Mouse (Mus musculus) mature B cell (primary cell): ENCODE data around the gene Tbxas1.

ENCODE experiments used
- in situ Hi-C: fragments of 300-500 bp; cut with MboI; formaldehyde crosslinking; loops from 2 replicates; pipeline ENCODE4 v1.14.3; 2019

Tbxas1 gene

DNA sequence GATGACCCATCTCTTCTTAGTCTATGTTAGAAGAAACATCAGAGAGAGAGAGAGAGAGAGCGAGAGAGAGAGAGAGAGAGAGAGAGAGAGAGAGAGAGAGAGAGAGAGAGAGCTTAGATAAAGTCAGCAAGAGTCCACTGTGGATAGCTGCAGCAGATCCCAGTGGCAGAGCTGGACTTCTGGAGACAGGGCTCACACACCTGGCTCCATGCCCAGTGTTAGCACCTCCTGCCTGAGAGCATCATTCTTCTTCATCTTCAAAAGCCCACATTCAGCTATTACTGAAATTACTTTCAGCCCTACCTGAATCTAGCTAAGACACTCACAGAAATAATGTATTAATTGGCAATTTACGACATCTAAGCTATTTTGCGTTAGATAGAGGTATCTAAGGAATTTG lies 85.2 kb downstream of the Tbxas1 start:
- in situ Hi-C loops = no loop called here

GRCm38 (mm10) chr6:38960791-38961426 lies 85.7 kb downstream of the Tbxas1 start:
- in situ Hi-C loops = no loop called here

DNA sequence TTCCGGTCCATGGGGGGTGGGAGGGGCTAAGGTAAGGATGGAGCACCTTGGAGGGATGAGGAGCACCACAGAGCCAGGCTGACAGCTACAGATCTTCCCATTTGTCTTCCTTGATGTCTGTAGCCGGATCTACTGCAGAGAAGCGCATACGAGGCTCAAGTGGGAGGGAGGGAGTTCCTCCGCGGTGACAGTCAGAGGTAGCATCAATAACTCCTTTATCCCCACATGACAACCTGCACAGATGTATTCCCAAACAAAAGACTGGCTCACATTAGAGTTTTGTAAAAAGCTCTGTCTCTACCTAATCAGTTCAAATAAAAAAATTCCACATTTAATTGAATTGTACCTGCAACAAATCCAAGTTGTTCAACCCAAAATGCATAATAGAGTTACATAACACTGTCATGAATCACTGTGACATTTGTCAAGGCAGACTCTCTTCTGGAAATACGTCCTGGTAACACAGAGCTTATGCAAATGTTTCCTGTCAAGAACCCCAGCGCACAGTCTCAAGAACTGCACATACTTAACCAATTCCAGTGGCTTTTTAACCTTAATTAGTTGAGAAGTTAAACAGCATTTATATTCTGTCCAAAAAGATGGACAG lies 86.3 kb downstream of the Tbxas1 start:
- in situ Hi-C loops = no loop called here

GRCm38 (mm10) chr6:38966839-38967238 lies 91.6 kb downstream of the Tbxas1 start:
- in situ Hi-C loops = no loop called here

DNA sequence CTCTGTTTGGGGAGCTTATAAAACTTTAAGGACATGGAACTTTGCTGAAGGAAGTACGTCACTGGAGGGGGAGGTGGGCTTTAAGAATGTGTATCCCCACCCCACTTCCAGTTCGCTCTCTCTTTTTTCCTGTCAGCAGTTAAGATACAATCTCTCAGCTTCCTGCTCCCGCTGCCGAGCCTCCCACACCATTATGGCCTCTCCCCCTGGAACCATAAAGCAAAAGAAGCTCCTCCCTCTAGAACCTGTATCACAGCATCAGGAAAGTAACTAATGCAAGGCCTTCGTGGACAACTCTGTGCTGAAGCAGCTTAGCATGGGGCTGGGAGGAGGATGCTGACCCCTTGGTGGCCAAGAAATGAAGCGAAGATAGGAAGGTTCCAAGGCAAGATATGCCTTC lies 92.1 kb downstream of the Tbxas1 start:
- in situ Hi-C loops = no loop called here

DNA sequence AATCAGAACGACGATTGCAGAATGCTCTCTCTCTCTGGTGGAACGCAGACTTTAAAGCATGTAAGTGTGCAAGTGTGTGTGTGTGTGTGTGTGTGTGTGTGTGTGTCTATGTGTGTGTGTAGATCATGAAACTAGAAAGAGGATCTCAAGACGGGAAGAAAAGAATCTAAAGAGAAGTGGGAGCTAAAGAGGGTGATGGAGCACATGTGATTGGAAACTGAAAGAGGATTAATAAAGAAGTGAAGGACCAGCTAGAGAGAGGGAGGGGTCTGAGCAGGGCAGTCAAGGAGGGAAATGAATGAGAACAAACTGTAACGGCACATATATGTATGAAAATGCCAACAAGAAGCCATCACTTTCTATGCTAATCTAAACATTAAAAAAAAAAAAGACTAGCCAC lies 92.8 kb downstream of the Tbxas1 start:
- in situ Hi-C loops = no loop called here

GRCm38 (mm10) chr6:38969944-38970740 lies 94.9 kb downstream of the Tbxas1 start:
- in situ Hi-C loops = no loop called here

- in situ Hi-C loops = no loop called here
Measured at GRCm38 (mm10) chr6:38970759-38971158, 95.6 kb downstream of the Tbxas1 start.

- in situ Hi-C loops = no loop called here
Measured at GRCm38 (mm10) chr6:38972826-38973225, 97.6 kb downstream of the Tbxas1 start.

DNA sequence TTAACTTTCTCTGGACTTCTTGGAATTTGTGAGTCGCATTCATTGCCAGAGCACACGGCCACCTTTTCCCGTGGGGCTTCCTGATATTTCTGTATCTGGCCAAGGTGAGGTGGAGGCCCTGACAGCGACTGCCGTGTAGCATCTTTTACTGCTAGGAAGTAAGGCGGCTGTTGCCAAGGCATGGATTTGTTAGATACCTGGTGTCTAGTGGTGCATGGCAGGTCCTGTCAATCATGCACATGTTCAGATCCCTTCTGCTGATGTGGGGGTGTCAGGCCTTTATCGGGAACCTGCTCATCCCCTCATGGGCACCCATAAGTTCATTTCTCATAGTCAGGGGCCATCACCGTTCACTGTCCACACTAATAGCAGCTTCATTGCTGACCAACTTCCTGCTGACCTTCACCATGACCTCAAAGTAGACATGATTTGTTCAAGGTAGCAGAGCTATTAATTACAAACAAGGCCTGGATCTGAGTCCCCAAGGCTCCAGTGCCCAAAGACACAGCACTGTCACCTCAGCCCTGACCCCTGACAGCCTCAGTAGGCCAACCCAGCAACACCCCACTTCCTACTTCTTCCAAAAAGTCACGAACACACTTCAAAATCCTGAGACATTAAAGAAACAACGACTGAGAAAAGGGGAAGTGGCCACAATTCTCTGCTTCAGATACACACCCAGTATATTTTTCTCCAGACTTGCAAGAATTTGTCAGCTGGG lies 98.4 kb downstream of the Tbxas1 start:
- in situ Hi-C loops = no loop called here

- in situ Hi-C loops = no loop called here
Measured at GRCm38 (mm10) chr6:38974162-38974525, 98.9 kb downstream of the Tbxas1 start.

DNA sequence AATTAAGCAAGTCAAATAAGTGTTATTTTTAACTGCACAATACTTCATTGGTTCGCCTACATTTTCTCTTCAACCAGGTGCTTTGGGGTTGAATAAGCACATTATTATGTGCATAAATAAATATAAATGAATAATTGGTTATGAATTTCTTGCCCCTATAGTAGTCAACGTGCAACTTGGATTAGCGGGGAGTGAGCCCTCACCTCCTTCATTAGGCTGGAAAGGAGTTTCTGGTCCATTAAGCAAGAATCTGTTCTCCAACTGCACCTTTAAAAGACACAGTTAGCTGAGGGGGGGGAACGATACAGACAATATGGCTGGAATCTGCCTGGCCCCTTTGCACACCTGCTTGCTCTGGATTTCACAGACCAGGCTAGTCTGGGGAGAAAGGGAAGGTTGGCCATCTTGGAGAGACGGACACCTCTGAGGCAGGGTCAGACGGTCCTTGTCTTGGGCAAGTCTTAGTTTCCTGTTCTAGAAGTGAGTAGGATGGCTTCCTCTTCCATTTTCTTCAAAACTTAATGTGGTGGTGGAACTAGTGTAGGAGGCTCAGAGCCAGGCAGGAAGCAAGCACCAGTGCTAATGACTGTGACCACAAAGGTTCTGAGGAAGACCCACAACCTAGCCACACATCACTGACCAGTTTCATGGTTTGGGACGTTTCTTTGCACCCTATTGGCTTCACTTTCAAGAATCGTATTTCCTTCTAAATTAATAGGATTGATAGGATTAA lies 99.5 kb downstream of the Tbxas1 start:
- in situ Hi-C loops = no loop called here

- in situ Hi-C loops = no loop called here
Measured at GRCm38 (mm10) chr6:38975866-38976265, 100.7 kb downstream of the Tbxas1 start.

GRCm38 (mm10) chr6:38976355-38976754 lies 101.2 kb downstream of the Tbxas1 start:
- in situ Hi-C loops = no loop called here

DNA sequence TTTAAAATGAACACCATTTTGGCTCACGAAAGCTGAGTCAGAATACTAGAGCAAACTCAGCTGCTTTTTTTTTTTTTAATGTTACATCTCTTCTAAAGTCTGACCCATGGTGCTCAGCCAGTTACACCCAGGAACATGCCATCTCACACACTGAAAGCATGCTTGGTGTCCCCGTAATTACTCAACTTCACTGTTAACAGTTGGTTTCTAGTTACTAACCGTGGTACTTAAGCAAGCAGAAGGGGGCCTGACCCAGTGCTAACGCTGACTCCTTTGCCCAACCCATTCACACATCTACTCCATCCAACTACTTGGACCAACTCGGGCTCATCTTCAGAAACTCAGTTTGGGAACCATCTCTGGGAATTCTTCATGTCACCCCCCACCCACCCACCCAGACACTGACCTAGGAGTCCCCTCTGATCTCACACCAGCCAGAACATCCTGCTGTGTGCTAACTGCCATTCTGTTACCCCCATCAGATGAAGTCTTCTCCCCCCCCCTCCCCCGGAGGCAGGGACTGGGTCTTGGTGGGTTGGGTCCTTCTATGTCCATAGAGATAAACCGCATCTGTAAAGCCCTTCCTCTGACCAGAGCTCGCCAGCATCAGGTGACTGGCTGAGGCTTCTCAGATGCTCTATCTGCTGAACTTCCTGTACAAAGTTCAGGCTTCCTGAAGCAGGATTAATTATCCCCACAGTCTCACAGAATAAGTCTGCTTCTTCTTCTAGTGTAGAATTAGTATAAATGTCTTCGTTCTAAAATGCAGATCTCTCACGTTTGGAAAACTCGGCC lies 105.9 kb downstream of the Tbxas1 start:
- in situ Hi-C loops = no loop called here

GRCm38 (mm10) chr6:38982071-38982470 lies 106.9 kb downstream of the Tbxas1 start:
- in situ Hi-C loops = no loop called here

- in situ Hi-C loops = no loop called here
Measured at GRCm38 (mm10) chr6:38982656-38983055, 107.5 kb downstream of the Tbxas1 start.

DNA sequence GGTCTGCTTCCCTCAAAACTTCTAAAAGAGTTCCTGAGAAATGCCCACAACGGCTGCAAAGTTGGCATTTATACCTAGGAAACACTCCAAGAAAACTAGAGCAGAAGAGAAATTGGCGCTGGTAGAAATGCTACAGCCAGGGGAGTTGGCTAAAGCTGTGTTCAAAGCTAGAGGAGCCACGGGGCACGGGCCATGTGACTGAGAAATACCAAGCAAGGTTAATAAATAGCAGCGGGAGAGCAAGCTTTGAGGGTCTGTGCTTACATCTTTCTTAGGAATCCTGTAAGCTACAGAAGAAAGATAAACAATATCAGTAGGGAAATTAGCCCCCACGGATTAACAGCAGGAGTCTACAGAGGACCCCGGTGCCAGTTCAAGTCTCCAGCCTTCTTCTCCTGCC lies 107.9 kb downstream of the Tbxas1 start:
- in situ Hi-C loops = no loop called here

GRCm38 (mm10) chr6:38984626-38985025 lies 109.4 kb downstream of the Tbxas1 start:
- in situ Hi-C loops = no loop called here

- in situ Hi-C loops = no loop called here
Measured at GRCm38 (mm10) chr6:38986641-38987040, 111.4 kb downstream of the Tbxas1 start.

DNA sequence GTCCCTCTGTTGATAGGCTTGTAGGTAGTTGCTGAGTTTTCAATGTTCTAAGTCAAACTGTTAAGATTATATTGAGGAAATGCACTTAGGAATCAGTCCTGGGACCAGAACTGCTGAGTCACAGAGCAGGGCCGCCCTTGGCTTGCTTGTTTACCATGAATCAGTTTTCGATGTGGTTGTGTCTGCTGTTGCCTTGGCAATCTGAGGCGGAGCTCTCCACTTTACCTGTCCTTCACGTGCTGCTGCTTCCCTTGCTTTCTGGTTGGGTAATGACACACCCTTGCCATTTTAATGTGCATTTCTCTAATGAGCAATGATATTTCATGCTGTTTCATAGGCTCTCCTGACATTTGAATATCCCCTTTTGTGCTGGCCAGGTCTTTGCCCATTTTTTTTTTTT lies 116.8 kb downstream of the Tbxas1 start:
- in situ Hi-C loops = no loop called here
